Mouse (Mus musculus) mesoderm, embryonic 11.5 days (tissue): ENCODE results near the gene Aox2.

ENCODE experiments used
- DNase-seq: peaks from one replicate; pipeline ENCODE4 v3.0.0-alpha.2; 2012; ENCODE audit warnings: low read depth, low spot score

The Aox2 gene

GRCm38 (mm10) chr1:58278026-58278425 is at the start of gene Aox2:
Gene Aox2 (plus strand): TSS chr1:58278326.
- no peak for DNase-seq

- no peak for DNase-seq
Observed at GRCm38 (mm10) chr1:58228916-58229315, 49.2 kb upstream of the Aox2 start.

DNA sequence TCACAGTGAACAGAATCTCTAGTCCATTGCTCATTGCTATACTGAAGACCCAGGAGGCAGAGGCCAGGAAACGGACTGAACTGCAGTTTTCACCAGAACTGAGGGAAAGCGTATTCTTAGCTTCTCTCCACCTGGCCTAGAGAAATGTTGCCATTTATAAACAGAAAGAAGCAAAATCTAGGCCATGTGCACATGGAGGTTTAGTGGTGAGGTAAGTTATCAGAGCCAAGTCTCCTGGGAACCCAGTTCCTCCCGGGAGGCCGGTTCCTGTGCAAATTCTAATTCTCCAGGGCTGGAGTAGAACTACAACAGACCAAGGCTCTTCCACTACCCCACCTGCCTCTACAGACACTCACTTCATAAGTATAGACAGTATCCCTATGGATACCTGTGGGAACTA is 48.4 kb upstream of the Aox2 start:
- DNase-seq, result no peak

DNA sequence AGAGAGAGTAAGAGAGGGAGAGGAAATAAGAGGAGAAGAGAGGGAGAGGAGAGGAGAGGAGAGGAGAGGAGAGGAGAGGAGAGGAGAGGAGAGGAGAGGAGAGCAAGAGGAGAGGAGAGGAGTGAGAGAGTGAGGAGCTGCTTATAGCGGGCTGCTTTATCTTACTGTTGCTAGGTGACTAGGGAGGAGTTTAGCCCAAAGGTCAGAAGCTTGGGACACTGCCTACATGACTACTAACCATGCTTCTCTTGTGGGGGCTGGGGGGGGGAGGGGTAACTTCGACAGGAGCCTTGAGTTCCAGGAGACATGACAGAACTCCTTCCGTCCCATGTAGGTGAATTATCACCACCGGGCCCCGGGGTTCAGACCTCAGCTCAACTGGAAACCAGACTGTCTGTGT is 47.6 kb upstream of the Aox2 start:
- DNase-seq, result no peak

DNA sequence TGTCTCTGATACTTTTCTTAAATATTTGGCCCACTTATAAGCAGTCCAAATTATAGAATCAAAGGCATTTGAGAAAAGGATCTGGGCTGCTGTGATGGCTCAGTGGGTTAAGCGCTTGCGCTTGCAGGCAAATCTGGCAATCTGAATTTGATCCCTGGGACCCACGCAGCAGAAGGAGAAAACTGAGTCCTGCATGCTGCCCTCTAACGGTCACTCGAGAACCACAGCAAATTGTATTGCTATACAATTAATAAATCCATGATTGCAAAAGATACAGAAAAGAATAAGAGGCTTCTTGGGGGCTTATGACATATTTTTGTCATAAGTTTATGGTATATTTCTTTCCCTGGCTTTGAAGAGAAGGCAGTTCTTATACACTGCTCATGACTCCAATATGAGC is 42.7 kb upstream of the Aox2 start:
- DNase-seq, result no peak

DNA sequence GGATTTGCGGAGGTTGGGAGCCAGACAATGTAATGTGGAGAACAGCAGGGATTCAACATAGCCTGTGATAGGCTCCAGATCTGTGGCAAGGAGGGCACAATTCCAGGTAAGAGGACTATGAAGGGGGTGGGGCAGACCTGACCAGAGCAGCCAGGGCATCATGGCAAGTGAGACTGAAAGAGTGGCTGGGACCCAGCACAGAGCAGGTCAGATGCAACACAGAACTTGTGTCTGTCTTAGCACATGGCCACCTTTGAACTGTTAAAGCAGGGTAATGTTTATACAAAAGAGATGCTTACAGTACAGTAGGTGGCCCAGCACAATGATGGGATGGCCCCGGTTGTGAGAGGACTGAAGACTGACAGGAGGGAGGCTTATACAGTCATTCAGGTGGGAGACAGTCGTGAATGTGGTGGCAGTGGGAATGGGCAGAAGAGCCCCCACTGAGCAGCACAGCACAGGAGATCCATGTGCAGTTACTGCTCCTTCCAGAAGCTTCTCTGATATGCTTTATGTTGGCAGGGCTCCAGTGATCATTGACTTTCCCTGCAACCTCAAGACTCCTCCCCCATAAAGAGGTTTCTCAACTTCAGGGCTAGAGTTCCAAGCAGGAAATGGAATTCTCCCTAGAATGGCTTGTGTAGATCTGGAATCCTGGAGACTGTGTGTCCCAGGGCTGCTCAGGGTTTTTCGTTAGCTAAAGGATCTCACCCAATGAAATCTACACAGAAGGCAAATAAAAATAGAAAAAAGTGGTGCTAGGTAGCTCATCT is 40.4 kb upstream of the Aox2 start:
- DNase-seq, result no peak

DNA sequence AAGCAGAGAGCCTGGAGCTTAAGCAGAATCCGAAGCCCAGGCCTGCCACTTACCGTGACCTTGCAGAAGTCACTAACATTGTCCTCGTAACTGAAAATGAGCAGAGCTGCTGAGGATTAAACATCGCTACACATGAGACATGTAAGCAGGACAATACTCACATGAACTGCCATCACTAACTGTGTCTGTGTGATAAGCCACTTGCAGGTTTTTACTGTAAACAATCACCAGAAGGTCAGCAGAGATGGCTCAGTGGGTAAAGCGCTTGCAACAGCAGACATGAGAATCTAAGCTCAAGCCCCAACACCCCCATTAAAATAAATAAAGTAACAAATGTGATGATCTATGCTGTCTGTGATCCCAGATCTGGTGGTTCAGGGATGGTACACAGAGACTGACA is 39.7 kb upstream of the Aox2 start:
- DNase-seq, result no peak

GRCm38 (mm10) chr1:58238961-58239360 is 39.2 kb upstream of the Aox2 start:
- DNase-seq, result no peak

- no peak for DNase-seq
Observed at GRCm38 (mm10) chr1:58240347-58240746, 37.8 kb upstream of the Aox2 start.

- DNase-seq, result no peak
Observed at GRCm38 (mm10) chr1:58244487-58244886, 33.6 kb upstream of the Aox2 start.

- no peak for DNase-seq
Observed at GRCm38 (mm10) chr1:58248518-58248917, 29.6 kb upstream of the Aox2 start.

DNA sequence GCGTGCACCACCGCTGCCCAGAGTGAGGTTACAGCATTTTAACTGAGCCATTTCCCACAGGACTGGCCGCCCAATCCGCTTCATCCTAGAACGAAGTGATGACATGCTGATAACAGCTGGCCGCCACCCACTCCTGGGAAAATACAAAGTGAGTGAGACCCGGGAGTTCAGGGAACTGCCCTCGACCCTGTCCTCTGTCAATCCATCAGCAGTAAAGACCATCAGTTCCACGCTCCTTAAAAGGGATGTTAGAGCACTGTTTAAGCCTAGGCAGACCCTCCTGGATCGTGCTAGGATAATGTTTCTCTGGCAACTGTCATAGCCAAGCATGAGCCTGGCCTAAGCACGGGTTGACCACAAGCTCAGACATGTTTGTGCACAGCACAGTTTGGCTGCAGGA is 24.7 kb upstream of the Aox2 start:
- DNase-seq, result peak; percentile 19

DNA sequence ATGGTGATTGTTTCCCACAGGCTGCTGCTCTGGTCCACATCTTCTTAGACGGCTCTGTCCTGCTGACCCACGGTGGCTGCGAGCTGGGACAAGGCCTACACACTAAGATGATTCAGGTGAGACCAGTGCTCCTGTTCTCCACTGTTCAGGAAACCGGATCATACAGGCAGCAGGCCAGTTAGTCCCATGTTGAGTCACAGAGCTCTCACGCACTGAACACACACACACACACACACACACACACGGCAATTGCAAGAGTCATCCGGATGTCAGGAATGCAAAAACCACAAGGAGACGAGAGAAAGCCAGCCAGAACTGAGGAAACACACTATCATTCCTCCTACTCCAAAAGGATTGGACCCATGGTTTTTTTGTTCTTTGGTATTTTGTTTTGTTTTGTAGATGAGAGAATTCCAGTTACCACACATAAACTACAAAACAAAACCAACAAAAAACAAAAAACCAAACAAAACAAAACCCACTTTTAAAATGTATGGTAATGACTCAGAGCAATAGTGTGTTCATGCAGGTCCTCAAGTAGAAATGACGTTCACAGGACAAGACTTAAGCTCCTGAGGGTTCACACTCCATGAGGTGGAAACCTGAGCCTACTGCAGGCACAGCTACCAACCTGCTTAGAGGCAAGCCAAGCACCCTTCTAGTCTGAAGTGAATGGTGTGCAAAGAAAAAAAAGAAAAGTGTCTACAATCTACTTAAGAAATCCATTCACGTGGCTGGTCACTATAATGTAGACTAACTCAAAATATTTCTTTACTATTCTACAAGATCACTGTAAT is 20.7 kb upstream of the Aox2 start:
- DNase-seq, result no peak

GRCm38 (mm10) chr1:58260311-58260710 is 17.8 kb upstream of the Aox2 start:
- DNase-seq, result no peak

GRCm38 (mm10) chr1:58268231-58268630 is 9.9 kb upstream of the Aox2 start:
- DNase-seq, result no peak

DNA sequence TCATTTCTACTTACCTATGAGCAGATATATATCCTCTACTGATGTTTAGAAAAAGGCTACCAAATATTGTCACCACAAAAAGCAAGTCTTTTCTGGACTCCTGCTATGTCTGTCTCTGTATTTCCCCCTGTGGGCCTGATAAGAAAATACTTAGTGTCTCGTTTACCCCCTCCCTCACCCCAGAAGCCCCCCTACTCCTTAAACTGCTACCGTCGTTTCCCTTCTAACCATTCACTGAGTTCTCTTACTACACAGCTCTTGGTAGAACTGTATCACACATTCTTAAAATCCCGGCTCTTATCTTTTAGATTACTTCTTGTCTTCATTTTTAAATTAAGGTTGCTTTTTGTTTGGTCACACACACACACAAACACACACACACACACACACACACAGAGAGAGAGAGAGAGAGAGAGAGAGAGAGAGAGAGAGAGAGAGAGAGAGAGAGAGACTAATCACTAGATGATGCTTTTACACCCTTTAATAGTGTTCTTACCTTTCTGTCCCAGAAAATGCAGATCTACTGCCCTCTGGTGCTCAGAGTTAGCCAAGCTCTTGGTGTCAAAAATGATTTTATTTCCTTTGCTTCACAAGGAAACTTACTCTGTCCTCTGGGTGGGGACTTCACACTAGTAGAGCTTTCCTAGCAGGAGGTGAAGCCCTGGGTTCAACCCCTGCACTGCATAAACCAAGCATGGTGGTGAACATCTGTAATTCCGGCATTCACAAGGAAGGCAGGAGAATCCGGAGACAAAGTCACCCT is 7.1 kb upstream of the Aox2 start:
- DNase-seq, result peak; percentile 69

GRCm38 (mm10) chr1:58275879-58276278 is 2.2 kb upstream of the Aox2 start:
- DNase-seq, result no peak

GRCm38 (mm10) chr1:58278513-58278912 is 387 bp downstream of the Aox2 start:
- DNase-seq, result peak; percentile 22

DNA sequence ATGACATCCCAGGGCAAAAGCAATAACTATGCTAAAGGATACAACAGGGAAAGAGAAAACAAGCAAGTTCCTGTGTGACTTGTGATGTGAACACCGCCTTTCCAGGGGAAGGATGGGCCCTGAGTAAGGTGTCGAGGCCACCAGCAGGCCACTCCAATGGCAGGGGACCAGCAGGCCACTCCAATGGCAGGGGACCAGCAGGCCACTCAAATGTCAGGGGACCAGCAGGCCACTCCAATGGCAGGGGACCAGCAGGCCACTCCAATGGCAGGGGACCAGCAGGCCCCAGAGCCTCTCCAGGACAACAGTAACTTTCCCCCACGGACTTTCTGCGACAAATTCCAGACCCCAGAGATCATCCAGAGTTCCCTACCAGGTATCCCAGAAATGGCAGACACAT is 2.3 kb downstream of the Aox2 start:
- DNase-seq, result no peak

DNA sequence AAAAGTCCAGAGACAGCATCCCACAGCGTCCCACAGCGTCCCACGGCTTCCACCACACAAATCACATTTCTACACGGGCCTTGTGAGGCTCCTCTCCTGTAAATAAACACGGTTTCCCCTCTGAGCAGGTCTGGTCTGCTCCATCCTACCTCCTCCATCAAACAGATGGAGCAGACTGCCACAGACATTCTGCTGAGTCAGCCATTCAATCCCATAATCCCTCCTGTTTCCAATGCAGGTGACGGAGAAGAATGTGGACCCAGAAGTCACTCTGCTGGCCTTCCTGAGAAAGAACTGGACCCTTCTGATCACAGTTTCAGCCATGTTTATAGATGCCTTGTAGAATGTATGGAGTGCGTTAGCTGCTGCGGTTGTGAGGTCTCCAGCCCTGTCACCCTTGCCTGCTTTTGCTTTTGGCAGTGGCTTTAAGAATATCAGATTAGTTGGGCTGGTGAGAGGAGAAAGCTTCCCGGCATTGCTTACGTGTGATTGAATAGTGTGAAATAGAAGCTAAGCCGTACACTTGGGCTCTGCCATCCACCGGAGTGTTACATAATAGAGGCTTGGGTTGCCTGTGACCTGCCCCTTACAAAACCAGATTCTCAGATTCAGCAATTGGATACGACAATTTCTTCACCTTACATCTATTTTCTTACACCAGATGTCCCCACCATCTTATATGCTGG is 3.0 kb downstream of the Aox2 start:
- no peak for DNase-seq

- DNase-seq, result no peak
Observed at GRCm38 (mm10) chr1:58281625-58281988, 3.5 kb downstream of the Aox2 start.

DNA sequence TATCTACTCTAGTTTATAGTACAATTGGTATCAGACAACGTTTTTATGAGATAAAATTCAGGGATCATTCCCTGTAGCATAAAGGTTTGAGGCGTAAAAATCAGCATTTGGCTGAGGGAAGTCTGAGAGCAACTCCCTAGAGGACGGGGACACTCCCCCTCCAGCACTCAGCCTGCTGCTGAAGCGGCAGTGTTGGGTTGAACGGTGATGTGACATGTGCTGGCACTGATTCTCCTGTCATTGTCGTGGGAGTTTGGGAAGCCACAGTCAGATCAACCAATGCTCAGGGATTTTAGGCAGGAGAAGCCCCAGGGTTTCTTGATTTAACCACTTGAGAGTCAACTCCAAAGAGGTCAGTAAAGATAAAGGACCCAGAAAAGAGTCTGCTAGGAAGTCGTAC is 6.4 kb downstream of the Aox2 start:
- DNase-seq, result no peak
